Mouse (Mus musculus) midbrain, embryonic 12.5 days (tissue): ENCODE measurements around the gene Fnip2. TPM values are rescaled to one million over a fixed set of nuclear protein-coding genes. Genes with fewer than 3 reads are reported as not detected.

ENCODE experiments used
- ATAC-seq: fragments of 200-750 bp; cut with Nextera tagmentation; 2 replicates; pipeline ENCODE4 v1.8.0; 2017; ENCODE audit warnings: low read depth, moderate TSS enrichment, moderate library complexity; ENCODE audit not compliant: low FRiP score
- H3K27ac ChIP-seq: fragments of 300-500 bp; sonication (generic); replicated peaks from 2 replicates; pipeline ENCODE4 v1.5.1; 2016; ENCODE audit warnings: mild to moderate bottlenecking
- H3K27me3 ChIP-seq: fragments of 300-500 bp; sonication (generic); 2 replicates; pipeline ENCODE4 v1.6.1; 2016; ENCODE audit warnings: mild to moderate bottlenecking
- H3K36me3 ChIP-seq: fragments of 300-500 bp; sonication (generic); 2 replicates; pipeline ENCODE4 v1.6.1; 2016
- H3K4me1 ChIP-seq: fragments of 300-500 bp; sonication (generic); 2 replicates; pipeline ENCODE4 v1.6.1; 2016
- H3K4me2 ChIP-seq: fragments of 300-500 bp; sonication (generic); replicated peaks from 2 replicates; pipeline ENCODE4 v1.6.1; 2016; ENCODE audit warnings: mild to moderate bottlenecking, moderate library complexity
- H3K4me3 ChIP-seq: fragments of 300-500 bp; sonication (generic); 2 replicates; pipeline ENCODE4 v1.5.1; 2016; ENCODE audit warnings: mild to moderate bottlenecking
- H3K9ac ChIP-seq: fragments of 300-500 bp; sonication (generic); replicated peaks from 2 replicates; pipeline ENCODE4 v1.6.1; 2016; ENCODE audit warnings: mild to moderate bottlenecking, moderate library complexity
- H3K9me3 ChIP-seq: fragments of 300-500 bp; sonication (generic); 2 replicates; pipeline ENCODE4 v1.6.1; 2016; ENCODE audit warnings: mild to moderate bottlenecking
- WGBS: fragments of 180-500 bp; shearing (Covaris S2); methylation state at CpG from one replicate; pipeline ENCODE4 v1.1.7; 2016; 5-methylcytosine and 5-hydroxymethylcytosine counted together
- polyA plus RNA-seq: library from polyadenylated mRNA; unstranded; fragments of >200 nt; fragmentation: Nextera tagmentation; extraction: Ambion mirVana; gene quantifications from 2 replicates; pipeline ENCODE4 v1.2.1, GENCODE M21; 2016

Fnip2 gene
- polyA plus RNA-seq, 1 experiment from 2014 or later = 7.4 TPM

- Histone ChIP-seq H3K27me3 (no peaks in the 10 kb centered on the region), H3K9ac (no peak overlapping the region), H3K4me3 (no peak overlapping the region), H3K36me3 (no peaks in the 10 kb centered on the region), H3K4me2 (peak overlapping the region; percentile 27; the same call in 1 of the 2 replicates), H3K9me3 (no peaks in the 10 kb centered on the region), H3K27ac (peak overlapping the region; percentile 79), H3K4me1 (peaks cover 15% of the 10 kb centered on the region)
- peak; percentile 93 for ATAC-seq
- WGBS = 19% methylated on average over 4 of the region's 4 CpGs
Observed at GRCm38 (mm10) chr3:79416944-79417680, 150.5 kb downstream of the Fnip2 start.

GRCm38 (mm10) chr3:79415929-79416328 is 151.7 kb downstream of the Fnip2 start:
- H3K4me2 ChIP-seq = no peak overlapping the region
- no peaks in the 10 kb centered on the region for H3K9me3 ChIP-seq
- no peak for ATAC-seq
- peak overlapping the region; percentile 79; the same call in 1 of the 2 replicates for H3K27ac ChIP-seq
- peaks cover 19% of the 10 kb centered on the region for H3K4me1 ChIP-seq
- no peaks in the 10 kb centered on the region for H3K27me3 ChIP-seq
- no peak overlapping the region for H3K4me3 ChIP-seq
- H3K9ac ChIP-seq = no peak overlapping the region
- no peaks in the 10 kb centered on the region for H3K36me3 ChIP-seq

- H3K4me1 ChIP-seq = peaks cover 26% of the 10 kb centered on the region
- H3K27ac ChIP-seq = no peak overlapping the region
- H3K36me3 ChIP-seq = no peaks in the 10 kb centered on the region
- H3K4me3 ChIP-seq = no peak overlapping the region
- WGBS = 87% methylated on average over 5 of the region's 5 CpGs
- H3K4me2 ChIP-seq = no peak overlapping the region
- H3K27me3 ChIP-seq = no peaks in the 10 kb centered on the region
- no peaks in the 10 kb centered on the region for H3K9me3 ChIP-seq
- no peak for ATAC-seq
- no peak overlapping the region for H3K9ac ChIP-seq
Observed at GRCm38 (mm10) chr3:79415081-79415480, 152.5 kb downstream of the Fnip2 start.

GRCm38 (mm10) chr3:79413492-79413891 is 154.1 kb downstream of the Fnip2 start:
- peaks cover 30% of the 10 kb centered on the region for H3K4me1 ChIP-seq
- WGBS = 91% methylated on average over 1 of the region's 1 CpGs
- H3K9me3 ChIP-seq = no peaks in the 10 kb centered on the region
- no peak for ATAC-seq
- H3K27ac ChIP-seq = no peak overlapping the region
- H3K27me3 ChIP-seq = no peaks in the 10 kb centered on the region
- H3K9ac ChIP-seq = no peak overlapping the region
- no peak overlapping the region for H3K4me3 ChIP-seq
- H3K4me2 ChIP-seq = no peak overlapping the region
- H3K36me3 ChIP-seq = no peaks in the 10 kb centered on the region

GRCm38 (mm10) chr3:79411666-79412065 is 155.9 kb downstream of the Fnip2 start:
- ATAC-seq = no peak
- no peak overlapping the region for H3K27ac ChIP-seq
- no peaks in the 10 kb centered on the region for H3K27me3 ChIP-seq
- no peak overlapping the region for H3K9ac ChIP-seq
- WGBS = 65% methylated on average over 2 of the region's 2 CpGs
- no peaks in the 10 kb centered on the region for H3K36me3 ChIP-seq
- H3K4me1 ChIP-seq = peaks cover 23% of the 10 kb centered on the region
- no peaks in the 10 kb centered on the region for H3K9me3 ChIP-seq
- no peak overlapping the region for H3K4me2 ChIP-seq
- H3K4me3 ChIP-seq = no peak overlapping the region

- Histone ChIP-seq H3K36me3 (no peaks in the 10 kb centered on the region), H3K4me3 (no peak overlapping the region), H3K9me3 (no peaks in the 10 kb centered on the region), H3K9ac (no peak overlapping the region), H3K27ac (no peak overlapping the region), H3K27me3 (no peaks in the 10 kb centered on the region), H3K4me1 (peaks cover 16% of the 10 kb centered on the region), H3K4me2 (no peak overlapping the region)
- WGBS = 32% methylated on average over 5 of the region's 5 CpGs
- peak; percentile 45; the same call in 1 of the 2 replicates for ATAC-seq
Observed at GRCm38 (mm10) chr3:79410629-79410995, 157.0 kb downstream of the Fnip2 start.

- H3K36me3 ChIP-seq = no peaks in the 10 kb centered on the region
- 32% methylated on average over 10 of the region's 10 CpGs for WGBS
- H3K27ac ChIP-seq = peak overlapping the region; percentile 46; the same call in 1 of the 2 replicates
- H3K27me3 ChIP-seq = no peaks in the 10 kb centered on the region
- H3K4me3 ChIP-seq = no peak overlapping the region
- H3K9ac ChIP-seq = no peak overlapping the region
- H3K9me3 ChIP-seq = no peaks in the 10 kb centered on the region
- ATAC-seq = peak; percentile 74
- 0 out of 2 replicates have a peak overlapping the region, but pooled peaks have one; percentile 5 for H3K4me2 ChIP-seq
- H3K4me1 ChIP-seq = peaks cover 16% of the 10 kb centered on the region
Observed at GRCm38 (mm10) chr3:79409927-79410628, 157.5 kb downstream of the Fnip2 start.

- Histone ChIP-seq H3K27me3 (no peaks in the 10 kb centered on the region), H3K4me1 (peaks cover 16% of the 10 kb centered on the region), H3K9ac (no peak overlapping the region), H3K9me3 (no peaks in the 10 kb centered on the region), H3K36me3 (no peaks in the 10 kb centered on the region), H3K27ac (no peak overlapping the region), H3K4me2 (no peak overlapping the region), H3K4me3 (no peak overlapping the region)
- no peak for ATAC-seq
- WGBS = 51% methylated on average over 4 of the region's 4 CpGs
Observed at GRCm38 (mm10) chr3:79408546-79408945, 159.1 kb downstream of the Fnip2 start.

Other genes with a start within 250 kb of the Fnip2 start
- gene Gm17359, start 231.1 kb downstream of the Fnip2 start, polyA plus RNA-seq = not detected in 2 replicates
- gene Ppid, start 23.5 kb upstream of the Fnip2 start, polyA plus RNA-seq = 162 and 170 TPM in 2 replicates
- 17.8 and 21.3 TPM in 2 replicates for gene 4930579G24Rik, start 61.3 kb upstream of the Fnip2 start, polyA plus RNA-seq
- gene Etfdh, start 61.7 kb upstream of the Fnip2 start, polyA plus RNA-seq = 45.2 and 48.2 TPM in 2 replicates
- 0.05 TPM in 1 of 2 replicates, not detected in the other for gene Rxfp1, start 170.1 kb upstream of the Fnip2 start, polyA plus RNA-seq